In the genomic region with DNA sequence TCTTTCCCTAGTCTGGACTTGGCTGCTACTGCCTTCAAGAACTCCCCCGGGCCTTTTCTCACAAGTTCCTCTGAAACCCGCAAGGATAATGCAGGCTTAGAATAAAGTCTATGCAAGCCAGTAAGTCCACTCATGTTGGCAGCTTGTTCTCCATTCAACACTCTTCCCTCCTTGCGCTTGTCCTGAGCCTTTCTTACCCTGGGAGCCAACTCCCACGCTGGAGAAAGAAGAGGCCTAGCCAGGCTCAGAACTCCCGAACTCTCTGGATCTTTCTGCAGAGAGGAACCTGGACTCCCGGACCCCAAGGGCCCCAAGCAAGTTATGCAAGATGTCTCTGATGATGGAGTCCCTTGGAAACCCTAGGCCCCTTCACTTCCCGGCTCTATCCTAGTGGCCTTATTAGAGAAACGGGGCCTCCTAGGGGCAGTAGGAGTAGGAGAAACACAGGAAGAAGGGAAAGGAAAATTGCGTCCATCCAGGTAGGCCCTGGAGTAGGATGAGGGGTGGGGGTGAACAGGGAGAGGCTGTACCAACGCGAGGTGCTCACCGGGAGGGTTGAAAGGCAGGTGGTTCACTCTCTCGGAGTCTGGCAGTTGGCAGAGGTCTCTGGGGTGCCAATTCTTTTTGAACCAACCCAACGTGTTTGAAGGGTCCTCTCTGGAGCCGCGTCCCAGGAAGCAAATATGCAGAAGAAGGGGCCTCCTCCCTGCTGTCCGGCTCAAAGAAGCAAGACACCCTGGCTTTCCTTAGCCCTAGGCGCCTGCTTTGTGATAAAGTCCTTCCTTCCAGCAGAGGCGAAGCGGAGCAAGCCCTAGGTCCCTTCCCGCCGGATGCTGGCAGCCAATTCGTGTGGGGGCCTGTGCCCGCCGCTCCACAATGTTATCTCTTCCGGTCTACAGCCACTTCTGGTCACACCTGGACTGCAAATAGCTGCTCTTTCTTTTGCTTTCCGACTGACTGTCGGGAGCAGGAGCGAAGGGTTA, we compare ENCODE assay signal across 27 mouse cellular contexts. TPM values are rescaled to one million over a fixed set of nuclear protein-coding genes. Genes with fewer than 3 reads are reported as not detected.
DNase-seq lines count a peak whose midpoint lies in the region; ATAC-seq and TF ChIP-seq lines count a peak whose summit lies in the region.
"Had no signal": no experiment of that assay in that cellular context is flagged by ENCODE, and none has a peak within 500 bp of the region (broad histone marks: within the 10 kb centered on the region; RNA-seq: fewer than 3 reads in every experiment).

No protein-coding gene starts in this region.

- H3K36me3 ChIP-seq in heart, embryonic 12.5 days: no peaks in the 10 kb centered on the region
- H3K36me3 ChIP-seq in neural tube, embryonic 15.5 days: no peaks in the 10 kb centered on the region
- H3K36me3 ChIP-seq in limb, embryonic 10.5 days: no peaks in the 10 kb centered on the region
- H3K36me3 ChIP-seq in thymus, adult 2 months (ENCODE audit: control insufficient read depth, insufficient read depth, low read length): no peaks in the 10 kb centered on the region
- H3K36me3 ChIP-seq: embryonic facial prominence, embryonic 12.5 days; G1E; neural tube, embryonic 12.5 days had no signal

- no peak for DNase-seq in heart, adult 9 months (ENCODE audit: low spot score in 2 of 2)
- peak; percentile 63 for DNase-seq in neural tube, embryonic 10.5 days (ENCODE audit: extremely low spot score, low spot score)
- peak; percentile 60 for DNase-seq in limb, embryonic 10.5 days (ENCODE audit: low spot score)
- no peak for DNase-seq in adrenal gland, postnatal 36 days
- DNase-seq in kidney, adult 11 months: no peak
- DNase-seq in thymus, adult 2 months: no peak
- DNase-seq: forebrain, postnatal 0 days; gastrocnemius, adult 2 months; heart, adult 2 months; heart, postnatal 4 days; kidney, postnatal 10 days; left cerebral cortex, postnatal 4 days; right cerebral cortex, postnatal 25 days had no signal

- no peak overlapping the region for H3K9ac ChIP-seq in heart, embryonic 12.5 days
- H3K9ac ChIP-seq in neural tube, embryonic 15.5 days (replicated peaks): no peak overlapping the region
- H3K9ac ChIP-seq: embryonic facial prominence, embryonic 12.5 days; forebrain, postnatal 0 days; liver, embryonic 14.5 days; neural tube, embryonic 12.5 days had no signal

- peak overlapping the region; percentile 50 for H3K4me2 ChIP-seq in heart, embryonic 12.5 days
- no peak overlapping the region for H3K4me2 ChIP-seq in neural tube, embryonic 15.5 days
- H3K4me2 ChIP-seq: embryonic facial prominence, embryonic 12.5 days had no signal

- no peak for TF ChIP-seq POLR2A in thymus, adult 2 months (IDR thresholded peaks at IDR 0.05; ENCODE audit: control insufficient read depth, extremely low read depth, insufficient read depth, low read length, poor library complexity)

- no peaks in the 10 kb centered on the region for H3K9me3 ChIP-seq in heart, embryonic 12.5 days (replicated peaks)
- no peaks in the 10 kb centered on the region; the same call in 1 of the 2 replicates for H3K9me3 ChIP-seq in neural tube, embryonic 15.5 days (replicated peaks)
- no peaks in the 10 kb centered on the region for H3K9me3 ChIP-seq in limb, embryonic 10.5 days (replicated peaks)
- H3K9me3 ChIP-seq: embryonic facial prominence, embryonic 12.5 days; G1E; neural tube, embryonic 12.5 days had no signal

- no peak overlapping the region for H3K27ac ChIP-seq in heart, embryonic 12.5 days (ENCODE audit: poor library complexity, severe bottlenecking)
- no peak overlapping the region for H3K27ac ChIP-seq in neural tube, embryonic 15.5 days (replicated peaks)
- H3K27ac ChIP-seq in limb, embryonic 10.5 days: no peak overlapping the region
- H3K27ac ChIP-seq in thymus, adult 2 months (ENCODE audit: control insufficient read depth, insufficient read depth, low read length): no peak overlapping the region
- H3K27ac ChIP-seq: embryonic facial prominence, embryonic 12.5 days; gastrocnemius, adult 2 months; heart, adult 2 months; layer of hippocampus, adult 2 months; liver, embryonic 14.5 days; neural tube, embryonic 12.5 days had no signal

- peaks cover 15% of the 10 kb centered on the region for H3K4me1 ChIP-seq in heart, embryonic 12.5 days (replicated peaks)
- no peaks in the 10 kb centered on the region for H3K4me1 ChIP-seq in neural tube, embryonic 15.5 days
- peaks cover 10% of the 10 kb centered on the region for H3K4me1 ChIP-seq in limb, embryonic 10.5 days
- no peaks in the 10 kb centered on the region for H3K4me1 ChIP-seq in thymus, adult 2 months (replicated peaks; ENCODE audit: control insufficient read depth, insufficient read depth, low read length)
- H3K4me1 ChIP-seq: embryonic facial prominence, embryonic 12.5 days had no signal

- H3K4me3 ChIP-seq in heart, embryonic 12.5 days: peak overlapping the region; percentile 22; the same call in 1 of the 2 replicates
- no peak overlapping the region for H3K4me3 ChIP-seq in neural tube, embryonic 15.5 days (replicated peaks)
- H3K4me3 ChIP-seq in limb, embryonic 10.5 days: no peak overlapping the region
- H3K4me3 ChIP-seq in thymus, adult 2 months (ENCODE audit: control insufficient read depth, insufficient read depth, low read length): no peak overlapping the region
- H3K4me3 ChIP-seq: embryonic facial prominence, embryonic 12.5 days; heart, adult 2 months; layer of hippocampus, adult 2 months had no signal

- TF ChIP-seq CTCF in thymus, adult 2 months (IDR thresholded peaks at IDR 0.05; ENCODE audit: borderline replicate concordance, control insufficient read depth, extremely low read depth, insufficient read depth, low read length, poor library complexity): no peak

- no peak for ATAC-seq in heart, embryonic 12.5 days (ENCODE audit: insufficient number of reproducible peaks, low FRiP score)
- ATAC-seq in neural tube, embryonic 15.5 days (ENCODE audit: low FRiP score): no peak
- ATAC-seq: forebrain, postnatal 0 days; inflammation-experienced regulatory T-cells, adult 6 months had no signal

- 1% methylated on average over 29 of the region's 29 CpGs for WGBS in heart, embryonic 12.5 days
- 2% methylated on average over 29 of the region's 29 CpGs for WGBS in neural tube, embryonic 15.5 days
- WGBS in limb, embryonic 10.5 days: 2% methylated on average over 29 of the region's 29 CpGs
- 10% methylated on average over 29 of the region's 29 CpGs for WGBS in thymus, adult 2 months

- H3K27me3 ChIP-seq in heart, embryonic 12.5 days (replicated peaks): peaks cover 94% of the 10 kb centered on the region
- H3K27me3 ChIP-seq in neural tube, embryonic 15.5 days (replicated peaks): peaks cover 94% of the 10 kb centered on the region
- H3K27me3 ChIP-seq in limb, embryonic 10.5 days (ENCODE audit: low read depth, poor library complexity, severe bottlenecking): peaks cover 100% of the 10 kb centered on the region
- H3K27me3 ChIP-seq in thymus, adult 2 months (ENCODE audit: control insufficient read depth, insufficient read depth, low read length): peaks cover 43% of the 10 kb centered on the region

RNA-seq across cellular contexts. Expression of a gene that starts 1.2 kb away (rescaled TPM):
- not detected in 2 replicates for polyA plus RNA-seq in heart, embryonic 12.5 days (2016; fragmentation: Nextera tagmentation; extraction: Ambion mirVana)
- polyA plus RNA-seq in neural tube, embryonic 15.5 days (2015; fragmentation: Nextera tagmentation; extraction: Ambion mirVana): not detected in 2 replicates
- not detected in 2 replicates for polyA plus RNA-seq in limb, embryonic 10.5 days (2016; fragmentation: Nextera tagmentation; extraction: Ambion mirVana)
- not detected for total RNA-seq in adrenal gland, postnatal 36 days (2021)
- 0.06 TPM in 1 of 2 replicates, not detected in the other for polyA plus RNA-seq in thymus, adult 2 months (2012; rRNA removed)
- total RNA-seq: adrenal gland, adult 18-20 months; forebrain, postnatal 0 days; G1E; gastrocnemius, adult 2 months; heart, adult 2 months; heart, postnatal 4 days; layer of hippocampus, adult 2 months; left cerebral cortex, adult 18-20 months; left cerebral cortex, postnatal 4 days; megakaryocyte progenitor cell, adult 5-6 weeks; midbrain, postnatal 0 days had no signal
- polyA plus RNA-seq: embryonic facial prominence, embryonic 12.5 days; forebrain, postnatal 0 days; G1E; heart, adult 2 months; inflammation-experienced regulatory T-cells, adult 6 months; lung, embryonic 16.5 days; midbrain, postnatal 0 days; neural tube, embryonic 12.5 days; urinary bladder, adult 2 months had no signal

RNA-seq across cellular contexts. Expression of a gene that starts 36.1 kb away (rescaled TPM):
- polyA plus RNA-seq in heart, embryonic 12.5 days (2016; fragmentation: Nextera tagmentation; extraction: Ambion mirVana): not detected in 2 replicates
- 3.1 TPM in 1 of 2 replicates, not detected in the other for polyA plus RNA-seq in neural tube, embryonic 15.5 days (2015; fragmentation: Nextera tagmentation; extraction: Ambion mirVana)
- 0.06 and 0.16 TPM in 2 replicates for polyA plus RNA-seq in limb, embryonic 10.5 days (2016; fragmentation: Nextera tagmentation; extraction: Ambion mirVana)
- total RNA-seq in adrenal gland, postnatal 36 days (2021): not detected
- polyA plus RNA-seq in thymus, adult 2 months (2012; rRNA removed): 0.32 TPM in 2 replicates
- total RNA-seq: adrenal gland, adult 18-20 months; forebrain, postnatal 0 days; G1E; gastrocnemius, adult 2 months; heart, adult 2 months; heart, postnatal 4 days; layer of hippocampus, adult 2 months; left cerebral cortex, adult 18-20 months; left cerebral cortex, postnatal 4 days; megakaryocyte progenitor cell, adult 5-6 weeks; midbrain, postnatal 0 days had no signal
- polyA plus RNA-seq: embryonic facial prominence, embryonic 12.5 days; forebrain, postnatal 0 days; G1E; heart, adult 2 months; inflammation-experienced regulatory T-cells, adult 6 months; liver, embryonic 14.5 days; lung, embryonic 16.5 days; midbrain, postnatal 0 days; neural tube, embryonic 12.5 days; urinary bladder, adult 2 months had no signal

RNA-seq across cellular contexts. Expression of a gene that starts 51.3 kb away (rescaled TPM):
- not detected in 2 replicates for polyA plus RNA-seq in heart, embryonic 12.5 days (2016; fragmentation: Nextera tagmentation; extraction: Ambion mirVana)
- polyA plus RNA-seq in neural tube, embryonic 15.5 days (2015; fragmentation: Nextera tagmentation; extraction: Ambion mirVana): 0.24 TPM in 1 of 2 replicates, not detected in the other
- polyA plus RNA-seq in limb, embryonic 10.5 days (2016; fragmentation: Nextera tagmentation; extraction: Ambion mirVana): not detected in 2 replicates
- total RNA-seq in adrenal gland, postnatal 36 days (2021): 1 to 10 TPM in 1 of 2 experiments, not detected in 1; 3.7 TPM
- 0.15 and 0.87 TPM in 2 replicates for polyA plus RNA-seq in thymus, adult 2 months (2012; rRNA removed)
- total RNA-seq: forebrain, postnatal 0 days; G1E; gastrocnemius, adult 2 months; heart, adult 2 months; heart, postnatal 4 days; layer of hippocampus, adult 2 months; left cerebral cortex, adult 18-20 months; left cerebral cortex, postnatal 4 days; megakaryocyte progenitor cell, adult 5-6 weeks; midbrain, postnatal 0 days had no signal
- polyA plus RNA-seq: embryonic facial prominence, embryonic 12.5 days; forebrain, postnatal 0 days; G1E; heart, adult 2 months; inflammation-experienced regulatory T-cells, adult 6 months; lung, embryonic 16.5 days; midbrain, postnatal 0 days; neural tube, embryonic 12.5 days; urinary bladder, adult 2 months had no signal

Comparison
In these comparisons a context has a peak if more than half of its experiments do, and no peak if none do; other contexts are left out.
1. DNase-seq: peak in neural tube, embryonic 10.5 days (single experiment) and limb, embryonic 10.5 days (single experiment); none in heart, adult 9 months (0 of 2), adrenal gland, postnatal 36 days (0 of 2), kidney, adult 11 months (single experiment) and thymus, adult 2 months (single experiment).